Mouse (Mus musculus): ENCODE measurements around the gene Minpp1. TPM values are rescaled to one million over a fixed set of nuclear protein-coding genes. Genes with fewer than 3 reads are reported as not detected.

The Minpp1 gene
- polyA plus RNA-seq, 1 experiment from 2014 or later, result 56.7 TPM

DNA sequence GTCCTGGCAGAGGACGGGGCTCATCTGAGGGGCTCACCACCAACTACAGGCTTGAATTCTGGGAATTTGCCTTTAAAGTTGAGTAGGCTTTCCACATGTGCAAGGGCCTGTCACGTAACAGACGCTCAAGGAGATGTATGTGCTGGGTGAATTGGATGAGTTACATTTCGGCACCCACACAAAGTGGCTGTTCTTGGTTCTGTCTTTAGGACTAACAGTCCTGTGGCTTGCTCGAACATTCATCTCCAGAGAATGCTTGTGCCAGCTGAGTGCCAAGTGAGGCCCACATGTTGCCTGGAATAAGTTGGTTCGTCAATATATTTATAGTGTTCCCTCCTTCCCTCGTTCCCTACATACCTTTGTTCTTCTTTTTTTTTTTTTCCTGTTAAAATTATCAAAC lies 44.7 kb downstream of the Minpp1 start:
- WGBS, result 80% methylated on average over 7 of the region's 7 CpGs
- Histone ChIP-seq H3K9me3 (ENCODE audit: control insufficient read depth, low read length) (no peaks in the 10 kb centered on the region), H3K4me2 (ENCODE audit: low read depth, low read length) (no peak overlapping the region), H3K27ac (ENCODE audit: low read length) (no peak overlapping the region), H3K4me1 (ENCODE audit: control insufficient read depth, insufficient read depth, low read length) (no peaks in the 10 kb centered on the region), H3K27me3 (replicated peaks; ENCODE audit: control insufficient read depth, insufficient read depth, low read length) (no peaks in the 10 kb centered on the region), H3K9ac (ENCODE audit: low read depth, low read length) (no peak overlapping the region), H3K4me3 (ENCODE audit: low read length) (no peak overlapping the region), H3K36me3 (ENCODE audit: control insufficient read depth, insufficient read depth, low read length) (no peaks in the 10 kb centered on the region)
- no peak for ATAC-seq

GRCm38 (mm10) chr19:32532331-32532730 lies 46.8 kb downstream of the Minpp1 start:
- H3K4me3 ChIP-seq (ENCODE audit: low read length), result no peak overlapping the region
- no peak overlapping the region for H3K27ac ChIP-seq (ENCODE audit: low read length)
- no peaks in the 10 kb centered on the region for H3K36me3 ChIP-seq (ENCODE audit: control insufficient read depth, insufficient read depth, low read length)
- no peaks in the 10 kb centered on the region for H3K9me3 ChIP-seq (ENCODE audit: control insufficient read depth, low read length)
- H3K9ac ChIP-seq (ENCODE audit: low read depth, low read length), result no peak overlapping the region
- no peak overlapping the region for H3K4me2 ChIP-seq (ENCODE audit: low read depth, low read length)
- no peaks in the 10 kb centered on the region for H3K27me3 ChIP-seq (replicated peaks; ENCODE audit: control insufficient read depth, insufficient read depth, low read length)
- no peak for ATAC-seq
- 62% methylated on average over 3 of the region's 3 CpGs for WGBS
- H3K4me1 ChIP-seq (ENCODE audit: control insufficient read depth, insufficient read depth, low read length), result 0 out of 2 replicates have a peak, but pooled peaks cover 2% of the 10 kb centered on the region

GRCm38 (mm10) chr19:32532737-32533505 lies 47.4 kb downstream of the Minpp1 start:
- Histone ChIP-seq H3K36me3 (ENCODE audit: control insufficient read depth, insufficient read depth, low read length) (no peaks in the 10 kb centered on the region), H3K4me1 (ENCODE audit: control insufficient read depth, insufficient read depth, low read length) (0 out of 2 replicates have a peak, but pooled peaks cover 2% of the 10 kb centered on the region), H3K4me2 (ENCODE audit: low read depth, low read length) (no peak overlapping the region), H3K9ac (ENCODE audit: low read depth, low read length) (no peak overlapping the region), H3K9me3 (ENCODE audit: control insufficient read depth, low read length) (no peaks in the 10 kb centered on the region), H3K27me3 (replicated peaks; ENCODE audit: control insufficient read depth, insufficient read depth, low read length) (no peaks in the 10 kb centered on the region), H3K4me3 (ENCODE audit: low read length) (no peak overlapping the region), H3K27ac (ENCODE audit: low read length) (no peak overlapping the region)
- no peak for ATAC-seq
- 77% methylated on average over 7 of the region's 7 CpGs for WGBS

DNA sequence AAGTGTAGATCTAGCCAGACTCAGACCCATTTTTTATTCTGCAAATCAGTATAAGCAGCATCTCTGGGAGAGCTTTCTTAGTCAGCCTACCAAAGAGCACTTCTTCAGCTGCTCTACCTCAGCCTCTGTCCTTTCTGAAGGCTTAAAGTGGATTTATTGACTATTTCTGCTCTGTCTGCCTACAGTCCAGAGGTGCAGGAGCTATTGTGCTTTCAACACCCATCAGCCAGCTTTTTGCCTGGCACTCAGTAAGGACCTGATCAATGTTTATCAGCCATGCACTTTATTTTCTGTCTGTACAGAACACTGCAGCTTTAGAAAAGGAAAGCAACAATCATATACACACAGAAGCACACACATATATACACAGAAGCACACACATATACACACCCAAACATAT lies 49.3 kb downstream of the Minpp1 start:
- no peaks in the 10 kb centered on the region for H3K27me3 ChIP-seq (replicated peaks; ENCODE audit: control insufficient read depth, insufficient read depth, low read length)
- H3K9ac ChIP-seq (ENCODE audit: low read depth, low read length), result no peak overlapping the region
- 0 out of 2 replicates have a peak, but pooled peaks cover 2% of the 10 kb centered on the region for H3K4me1 ChIP-seq (ENCODE audit: control insufficient read depth, insufficient read depth, low read length)
- no peak overlapping the region for H3K4me2 ChIP-seq (ENCODE audit: low read depth, low read length)
- no peaks in the 10 kb centered on the region for H3K9me3 ChIP-seq (ENCODE audit: control insufficient read depth, low read length)
- ATAC-seq, result no peak
- no peak overlapping the region for H3K4me3 ChIP-seq (ENCODE audit: low read length)
- no peak overlapping the region for H3K27ac ChIP-seq (ENCODE audit: low read length)
- no peaks in the 10 kb centered on the region for H3K36me3 ChIP-seq (ENCODE audit: control insufficient read depth, insufficient read depth, low read length)

- Histone ChIP-seq H3K27me3 (replicated peaks; ENCODE audit: control insufficient read depth, insufficient read depth, low read length) (no peaks in the 10 kb centered on the region), H3K4me1 (ENCODE audit: control insufficient read depth, insufficient read depth, low read length) (no peaks in the 10 kb centered on the region), H3K36me3 (ENCODE audit: control insufficient read depth, insufficient read depth, low read length) (no peaks in the 10 kb centered on the region), H3K4me2 (ENCODE audit: low read depth, low read length) (no peak overlapping the region), H3K9me3 (ENCODE audit: control insufficient read depth, low read length) (no peaks in the 10 kb centered on the region), H3K9ac (ENCODE audit: low read depth, low read length) (no peak overlapping the region), H3K27ac (ENCODE audit: low read length) (no peak overlapping the region), H3K4me3 (ENCODE audit: low read length) (no peak overlapping the region)
- 83% methylated on average over 9 of the region's 9 CpGs for WGBS
- no peak for ATAC-seq
Measured at GRCm38 (mm10) chr19:32542784-32543490, 57.4 kb downstream of the Minpp1 start.

GRCm38 (mm10) chr19:32547396-32547795 lies 61.8 kb downstream of the Minpp1 start:
- H3K9me3 ChIP-seq (ENCODE audit: control insufficient read depth, low read length), result no peaks in the 10 kb centered on the region
- H3K9ac ChIP-seq (ENCODE audit: low read depth, low read length), result no peak overlapping the region
- no peaks in the 10 kb centered on the region for H3K27me3 ChIP-seq (replicated peaks; ENCODE audit: control insufficient read depth, insufficient read depth, low read length)
- WGBS, result 51% methylated on average over 3 of the region's 3 CpGs
- no peaks in the 10 kb centered on the region for H3K4me1 ChIP-seq (ENCODE audit: control insufficient read depth, insufficient read depth, low read length)
- no peak overlapping the region for H3K4me2 ChIP-seq (ENCODE audit: low read depth, low read length)
- H3K27ac ChIP-seq (ENCODE audit: low read length), result no peak overlapping the region
- H3K36me3 ChIP-seq (ENCODE audit: control insufficient read depth, insufficient read depth, low read length), result no peaks in the 10 kb centered on the region
- ATAC-seq, result peak; percentile 77
- H3K4me3 ChIP-seq (ENCODE audit: low read length), result no peak overlapping the region

DNA sequence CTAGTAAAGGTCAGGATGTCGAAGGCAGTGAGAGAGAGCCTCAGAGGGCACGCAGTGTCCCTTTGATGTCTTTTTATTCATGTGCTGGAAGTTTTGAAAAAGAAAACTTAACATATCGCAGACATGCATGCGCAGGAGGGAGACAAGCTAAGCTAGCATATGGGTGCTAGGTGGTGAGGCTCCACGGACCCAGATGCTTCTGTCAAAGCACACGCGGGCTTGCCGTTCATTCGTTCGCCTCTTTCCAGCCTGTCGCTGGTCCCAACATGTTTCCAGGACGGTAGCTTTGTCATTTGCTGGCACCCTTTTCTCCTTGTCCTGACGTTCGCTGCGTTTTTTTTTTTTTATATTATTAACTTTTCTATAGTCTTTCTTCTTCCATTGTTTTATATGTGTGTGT lies 62.6 kb downstream of the Minpp1 start:
- H3K9me3 ChIP-seq (ENCODE audit: control insufficient read depth, low read length), result no peaks in the 10 kb centered on the region
- no peak overlapping the region for H3K4me3 ChIP-seq (ENCODE audit: low read length)
- no peak for ATAC-seq
- H3K27me3 ChIP-seq (replicated peaks; ENCODE audit: control insufficient read depth, insufficient read depth, low read length), result no peaks in the 10 kb centered on the region
- no peaks in the 10 kb centered on the region for H3K4me1 ChIP-seq (ENCODE audit: control insufficient read depth, insufficient read depth, low read length)
- no peak overlapping the region for H3K9ac ChIP-seq (ENCODE audit: low read depth, low read length)
- H3K27ac ChIP-seq (ENCODE audit: low read length), result no peak overlapping the region
- 86% methylated on average over 15 of the region's 15 CpGs for WGBS
- no peaks in the 10 kb centered on the region for H3K36me3 ChIP-seq (ENCODE audit: control insufficient read depth, insufficient read depth, low read length)
- H3K4me2 ChIP-seq (ENCODE audit: low read depth, low read length), result no peak overlapping the region

- Histone ChIP-seq H3K36me3 (ENCODE audit: control insufficient read depth, insufficient read depth, low read length) (no peaks in the 10 kb centered on the region), H3K9ac (ENCODE audit: low read depth, low read length) (no peak overlapping the region), H3K9me3 (ENCODE audit: control insufficient read depth, low read length) (no peaks in the 10 kb centered on the region), H3K27ac (ENCODE audit: low read length) (no peak overlapping the region), H3K4me1 (ENCODE audit: control insufficient read depth, insufficient read depth, low read length) (no peaks in the 10 kb centered on the region), H3K27me3 (replicated peaks; ENCODE audit: control insufficient read depth, insufficient read depth, low read length) (no peaks in the 10 kb centered on the region), H3K4me3 (ENCODE audit: low read length) (no peak overlapping the region), H3K4me2 (ENCODE audit: low read depth, low read length) (no peak overlapping the region)
- peak; percentile 36; the same call in 1 of the 2 replicates for ATAC-seq
- 46% methylated on average over 5 of the region's 5 CpGs for WGBS
Measured at GRCm38 (mm10) chr19:32550446-32550845, 64.9 kb downstream of the Minpp1 start.

DNA sequence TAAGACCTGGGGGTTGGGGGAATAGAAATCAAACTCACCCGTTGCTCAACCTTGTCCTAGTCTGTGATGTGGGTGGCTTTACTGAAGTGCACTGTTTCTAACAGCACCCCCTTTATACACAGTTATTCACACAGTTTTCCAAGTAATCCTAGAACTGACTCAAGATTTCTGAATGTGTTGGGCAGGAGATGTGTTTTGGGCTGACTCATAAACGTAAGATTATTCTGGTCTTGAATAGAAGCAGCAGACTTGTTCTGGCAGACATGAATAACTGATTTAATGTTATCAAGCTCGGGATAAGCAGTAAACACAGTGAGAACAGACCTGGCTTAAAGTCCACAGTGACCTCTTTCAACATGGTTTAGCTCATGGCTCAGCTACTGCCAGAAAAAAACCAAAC lies 65.9 kb downstream of the Minpp1 start:
- no peaks in the 10 kb centered on the region for H3K9me3 ChIP-seq (ENCODE audit: control insufficient read depth, low read length)
- ATAC-seq, result no peak
- H3K27ac ChIP-seq (ENCODE audit: low read length), result no peak overlapping the region
- no peak overlapping the region for H3K4me2 ChIP-seq (ENCODE audit: low read depth, low read length)
- no peaks in the 10 kb centered on the region for H3K27me3 ChIP-seq (replicated peaks; ENCODE audit: control insufficient read depth, insufficient read depth, low read length)
- 47% methylated on average over 3 of the region's 3 CpGs for WGBS
- no peak overlapping the region for H3K4me3 ChIP-seq (ENCODE audit: low read length)
- no peaks in the 10 kb centered on the region for H3K36me3 ChIP-seq (ENCODE audit: control insufficient read depth, insufficient read depth, low read length)
- H3K4me1 ChIP-seq (ENCODE audit: control insufficient read depth, insufficient read depth, low read length), result no peaks in the 10 kb centered on the region
- no peak overlapping the region for H3K9ac ChIP-seq (ENCODE audit: low read depth, low read length)

Data from intestine, embryonic 16.5 days (tissue).